Mouse (Mus musculus) left cerebral cortex, adult 8-10 months (tissue): ENCODE results near the gene Brap. TPM values are rescaled to one million over a fixed set of nuclear protein-coding genes. Genes with fewer than 3 reads are reported as not detected.
"Not testable (repeated sequence)": the region's sequence is repeated elsewhere in the genome, so short reads cannot be mapped to it uniquely, and the experiment has no call there.

Experiments used
- DNase-seq, 2 experiments: peaks; one replicate each; pipeline ENCODE4 v3.0.0; 2022; ENCODE audit warnings: low spot score in 2 of 2
- total RNA-seq, 4 experiments: library from RNA; stranded (reverse); gene quantifications; 2 replicates each; pipeline ENCODE4 v1.2.4; 2022

Gene Brap
- 10 to 100 TPM; 58.0 to 65.2 (median 60.9) TPM for total RNA-seq

GRCm38 (mm10) chr5:121660059-121660896 lies at the start of gene Brap, which contains the start of gene Acad10:
TSS of gene Brap (plus strand) at chr5:121660563.
TSS of gene Acad10 (minus strand) at chr5:121660514.
- peak; percentile 90 to 93 for DNase-seq

DNA sequence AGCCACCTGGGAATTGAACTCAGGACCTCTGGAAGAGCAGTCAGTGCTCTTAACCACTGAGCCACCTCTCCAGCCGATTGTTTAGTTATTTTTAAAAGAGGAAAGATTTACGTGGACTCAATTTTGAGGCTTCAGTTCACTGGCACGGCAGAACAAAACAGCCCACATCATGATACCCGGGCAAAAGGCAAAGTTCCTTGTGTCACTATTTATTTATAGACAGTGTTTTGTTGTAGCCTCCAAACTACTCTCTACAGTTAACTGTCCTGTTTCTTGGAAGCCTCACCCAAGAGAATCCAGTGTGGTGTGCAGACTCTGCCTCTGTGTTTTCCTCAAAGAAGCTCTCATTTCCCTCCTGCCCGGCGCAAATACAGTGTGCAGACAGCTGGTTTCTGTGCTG lies 48.3 kb upstream of the Brap start:
- no peak for DNase-seq

DNA sequence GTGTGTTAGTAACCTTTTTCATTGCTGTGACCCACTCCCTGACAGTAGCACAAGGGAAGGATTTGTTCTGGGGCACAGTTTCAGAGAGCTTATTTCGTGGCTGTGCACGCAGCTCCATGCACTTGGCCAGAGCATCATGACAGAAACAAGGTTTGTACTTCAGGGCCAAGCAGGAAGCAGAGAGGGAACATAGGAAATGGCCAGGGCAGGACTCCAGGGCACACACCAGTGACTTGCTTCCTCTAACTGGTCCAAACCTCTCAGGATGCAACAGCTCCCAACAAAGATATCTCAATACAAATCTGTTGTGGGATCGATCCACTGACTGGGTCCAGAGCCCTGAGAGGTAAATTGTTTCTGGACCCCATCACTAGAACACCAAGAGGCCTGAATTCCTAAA lies 45.4 kb upstream of the Brap start:
- DNase-seq = not testable (repeated sequence)

GRCm38 (mm10) chr5:121618592-121619513 lies 41.5 kb upstream of the Brap start, which contains the start of gene Acad12:
TSS of gene Acad12 (minus strand) at chr5:121618938.
- peak; percentile 58 to 64 for DNase-seq

GRCm38 (mm10) chr5:121621102-121621501 lies 39.3 kb upstream of the Brap start:
- DNase-seq = no peak

DNA sequence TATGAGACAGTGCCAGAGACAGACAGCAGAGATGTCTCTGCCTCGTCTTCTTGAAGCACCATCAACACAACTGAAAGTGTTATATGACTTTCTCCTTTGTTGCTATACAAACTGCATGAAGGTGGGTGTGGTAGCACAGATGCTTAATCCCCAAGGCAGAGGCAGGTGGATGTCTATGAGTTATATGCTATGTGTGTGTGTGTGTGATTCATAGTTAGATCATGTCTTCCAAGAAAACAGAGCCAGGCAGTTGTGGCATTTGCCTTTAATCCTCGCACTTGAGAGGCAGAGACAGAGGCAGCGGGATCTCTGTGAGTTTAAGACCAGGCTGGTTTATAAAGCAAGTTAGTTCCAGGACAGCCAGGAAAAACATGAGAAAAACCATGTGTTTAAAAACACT lies 37.1 kb upstream of the Brap start:
- no peak for DNase-seq

- DNase-seq = peak in 1 of 2 experiments; percentile 59
Measured at GRCm38 (mm10) chr5:121627871-121628270, 32.5 kb upstream of the Brap start.

DNA sequence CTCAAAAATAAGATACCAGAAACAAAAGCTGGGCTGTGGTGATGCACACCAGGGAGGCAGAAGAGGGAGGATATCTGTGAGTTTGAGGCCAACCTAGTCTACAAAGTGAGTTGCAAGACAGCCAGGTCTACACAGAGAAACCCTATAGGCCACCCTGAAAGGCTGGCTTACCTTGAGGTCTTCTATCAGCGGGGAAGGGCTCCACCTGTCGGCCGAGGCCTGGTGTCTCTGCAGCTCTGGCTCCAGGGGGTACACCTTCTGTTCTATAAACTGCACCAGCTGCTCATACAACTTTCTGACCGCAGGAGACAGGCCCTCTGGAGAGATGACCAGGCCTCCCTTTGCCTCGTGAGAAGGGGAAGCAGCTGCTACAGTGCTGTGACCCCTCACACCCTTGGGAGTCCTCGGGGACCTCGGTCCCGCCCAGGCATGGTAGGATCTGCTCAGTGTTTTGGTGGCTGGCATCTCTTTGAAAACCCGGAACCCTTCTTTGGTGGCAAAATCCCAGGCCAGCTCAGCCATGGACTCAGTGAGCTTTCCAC lies 29.2 kb upstream of the Brap start:
- DNase-seq = not testable (repeated sequence)

- DNase-seq = no peak
Measured at GRCm38 (mm10) chr5:121632804-121633203, 27.6 kb upstream of the Brap start.

- no peak for DNase-seq
Measured at GRCm38 (mm10) chr5:121634668-121635067, 25.7 kb upstream of the Brap start.

- no peak for DNase-seq
Measured at GRCm38 (mm10) chr5:121637296-121637695, 23.1 kb upstream of the Brap start.

GRCm38 (mm10) chr5:121639601-121640000 lies 20.8 kb upstream of the Brap start:
- DNase-seq = no peak

DNA sequence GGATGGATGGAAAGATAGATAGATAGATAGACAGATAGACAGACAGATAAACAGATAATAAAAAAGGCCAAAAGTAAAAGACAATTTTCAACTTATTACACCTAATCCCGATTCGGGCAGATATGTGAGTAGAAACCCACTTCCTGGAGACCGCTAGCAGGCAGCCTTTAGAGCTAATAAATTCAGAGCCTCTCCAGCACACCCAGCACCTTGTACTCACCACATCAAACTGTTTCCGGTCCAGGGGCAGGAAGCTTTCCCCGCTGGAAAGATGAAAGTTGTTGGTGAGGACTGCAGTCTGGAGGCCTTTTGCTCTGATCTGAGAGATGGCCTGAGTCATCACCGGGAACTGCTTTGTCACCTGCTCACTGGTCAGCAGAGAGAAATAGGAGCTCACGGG lies 11.2 kb upstream of the Brap start:
- no peak for DNase-seq

DNA sequence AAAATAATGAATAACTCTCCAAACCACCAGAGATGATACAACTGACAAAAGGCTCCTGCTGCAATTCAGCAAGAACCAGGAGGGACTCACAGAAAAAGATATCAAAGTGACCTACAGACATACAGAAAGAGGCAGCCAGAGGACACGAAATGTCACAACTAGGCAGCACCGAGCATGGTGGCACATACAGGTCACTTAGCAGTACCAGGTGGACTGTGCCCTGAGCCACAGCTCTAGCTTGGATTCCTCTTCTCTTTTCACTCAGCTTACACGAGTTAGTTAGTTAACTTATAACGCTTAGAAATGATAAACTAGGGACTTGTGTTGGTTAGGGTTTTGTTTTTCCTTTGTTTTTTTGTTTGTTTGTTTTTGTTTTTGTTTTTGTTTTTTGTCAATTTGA lies 5.8 kb upstream of the Brap start:
- DNase-seq = no peak

DNA sequence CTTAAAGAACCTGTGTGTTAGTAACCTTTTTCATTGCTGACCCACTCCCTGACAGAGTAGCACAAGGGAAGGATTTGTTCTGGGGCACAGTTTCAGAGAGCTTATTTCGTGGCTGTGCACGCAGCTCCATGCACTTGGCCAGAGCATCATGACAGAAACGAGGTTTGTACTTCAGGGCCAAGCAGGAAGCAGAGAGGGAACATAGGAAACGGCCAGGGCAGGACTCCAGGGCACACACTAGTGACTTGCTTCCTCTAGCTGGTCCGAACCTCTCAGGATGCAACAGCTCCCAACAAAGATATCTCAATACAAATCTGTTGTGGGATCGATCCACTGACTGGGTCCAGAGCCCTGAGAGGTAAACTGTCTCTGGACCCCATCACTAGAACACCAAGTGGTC lies 3.5 kb upstream of the Brap start:
- DNase-seq = not testable (repeated sequence)

DNA sequence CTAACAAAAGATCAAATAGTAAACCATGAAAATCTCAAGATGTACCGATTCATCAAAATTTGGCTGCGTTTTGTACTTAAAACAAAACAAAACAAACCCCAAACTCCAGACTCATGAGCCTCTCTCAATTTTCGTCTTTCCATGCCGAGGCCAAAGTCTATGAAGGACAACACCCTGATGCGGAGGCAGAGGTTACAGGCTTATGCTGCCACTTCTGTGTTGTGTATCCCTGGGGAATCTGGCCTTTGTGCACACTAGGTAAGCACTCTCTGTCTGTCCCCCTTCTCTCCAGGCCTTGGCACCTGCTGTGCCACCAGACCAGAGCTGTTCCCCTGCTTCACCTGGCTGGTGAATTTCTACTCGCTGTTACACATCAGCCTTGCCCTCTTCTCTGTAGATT lies 2.7 kb upstream of the Brap start:
- DNase-seq = not testable (repeated sequence)

DNA sequence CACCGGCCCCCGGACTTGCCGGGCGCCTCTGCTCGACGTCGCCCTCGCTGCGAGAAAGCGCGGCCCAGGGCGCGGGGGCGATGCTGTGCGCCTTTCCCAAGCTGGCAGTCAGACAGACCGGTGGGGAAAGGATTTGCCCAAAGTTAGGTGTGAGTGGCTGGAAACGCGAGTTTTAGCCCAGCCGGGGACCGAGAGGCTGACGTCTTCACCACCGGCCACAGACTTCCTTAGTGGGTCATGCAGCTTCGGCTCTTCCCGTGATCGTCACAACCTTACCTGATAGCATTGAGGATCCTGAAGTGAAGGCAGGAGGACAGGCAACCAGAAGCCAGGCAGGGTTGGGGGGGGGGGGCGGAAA lies 513 bp downstream of the Brap start:
- DNase-seq = no peak

DNA sequence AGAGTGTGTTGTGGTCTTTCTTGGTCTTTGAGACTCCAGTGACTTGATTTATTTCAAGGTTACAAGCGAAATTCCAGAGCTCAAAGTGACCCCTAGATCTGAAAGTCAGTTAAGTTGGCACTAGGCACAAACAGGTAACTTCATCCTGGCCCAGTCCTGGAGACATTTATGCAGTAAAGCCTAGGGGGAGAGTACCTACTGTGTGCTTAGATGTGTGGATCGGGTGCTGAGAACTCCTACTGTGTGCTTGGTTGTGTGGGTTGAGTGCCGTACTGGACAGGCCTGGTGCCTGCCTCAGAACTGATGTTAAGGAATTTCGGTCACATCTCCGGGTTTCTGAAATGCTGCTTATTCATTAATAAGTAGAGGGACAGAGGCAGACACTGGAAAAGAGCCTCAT lies 1.1 kb downstream of the Brap start:
- DNase-seq = no peak

DNA sequence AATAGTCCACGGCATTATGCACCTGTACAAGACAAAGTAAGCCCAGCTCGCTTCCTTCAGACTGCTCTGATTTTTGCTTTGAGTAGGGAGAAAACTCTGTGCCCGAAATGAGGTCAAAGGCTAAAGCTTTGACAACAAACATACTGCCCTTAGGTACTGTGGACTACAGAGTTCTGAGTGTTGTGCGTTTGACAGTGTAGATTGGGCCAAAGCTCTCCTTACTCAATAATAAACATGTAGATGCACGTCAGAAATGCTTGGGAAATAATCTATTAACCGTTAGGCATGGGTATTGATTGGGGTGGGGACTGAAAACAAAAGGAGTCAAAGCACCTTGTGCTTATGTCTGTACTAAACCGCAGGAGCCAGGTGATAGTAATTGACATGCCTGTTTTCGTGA lies 3.1 kb downstream of the Brap start:
- no peak for DNase-seq

DNA sequence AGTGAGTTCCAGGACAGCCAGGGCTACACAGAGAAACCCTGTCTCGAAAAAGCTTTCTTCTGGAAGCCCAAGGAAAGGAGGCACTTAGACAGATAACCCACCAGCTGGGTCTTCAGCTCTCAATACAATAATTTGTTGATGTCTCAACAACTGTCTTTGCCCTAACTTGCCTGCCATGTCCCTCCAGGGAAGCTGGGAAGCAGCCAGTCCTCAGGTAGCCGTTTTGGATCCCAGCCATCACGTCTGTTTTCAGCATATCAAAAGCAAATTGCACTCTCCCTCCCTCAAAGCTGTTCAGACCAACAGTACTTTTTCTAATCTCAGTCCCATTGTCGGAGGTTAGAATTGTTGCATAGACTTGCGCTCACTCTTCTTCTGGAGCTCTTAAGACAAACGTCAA lies 3.7 kb downstream of the Brap start:
- no peak for DNase-seq

- DNase-seq = no peak
Measured at GRCm38 (mm10) chr5:121664971-121665370, 4.6 kb downstream of the Brap start.

DNA sequence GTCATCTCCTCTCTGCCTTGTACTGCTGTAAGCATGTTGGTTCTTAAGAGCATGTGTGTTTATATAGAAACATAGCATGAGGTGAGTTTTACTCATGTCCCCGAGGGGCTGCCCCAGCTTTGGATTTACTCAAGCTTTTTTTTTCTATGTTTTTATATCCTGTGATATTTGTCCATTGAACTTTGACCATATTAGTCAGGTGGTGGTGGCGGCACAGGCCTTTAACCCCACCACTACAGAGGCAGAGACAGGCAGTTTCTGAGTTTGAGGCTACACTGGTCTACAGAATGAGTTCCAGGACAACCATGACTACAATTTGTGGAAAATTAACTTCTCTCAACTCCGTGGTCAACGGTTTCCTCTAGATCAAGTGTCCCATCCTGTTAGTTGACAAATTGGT lies 6.7 kb downstream of the Brap start:
- DNase-seq = no peak
